10 mouse cellular contexts compared by ENCODE assay signal in the genomic region with DNA sequence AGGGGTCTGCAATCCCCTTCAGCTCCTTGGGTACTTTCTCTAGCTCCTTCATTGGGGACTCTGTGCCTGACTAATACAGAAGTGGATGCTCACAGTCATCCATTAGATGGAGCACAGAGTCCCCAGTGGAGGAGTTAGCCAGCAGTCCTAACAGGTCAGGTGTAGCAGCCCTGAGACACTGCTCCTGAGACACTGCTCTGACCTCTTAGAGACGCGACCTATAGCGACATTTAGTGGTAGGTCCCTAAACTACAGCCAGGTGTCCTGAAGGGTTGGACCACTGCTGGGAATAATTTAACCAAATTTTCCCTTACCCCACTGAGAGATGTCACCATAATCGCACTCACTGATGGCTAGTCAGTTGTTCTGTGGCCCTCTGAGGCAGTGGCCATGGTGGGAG.
DNase-seq lines count a peak whose midpoint lies in the region; ATAC-seq lines count a peak whose summit lies in the region.
"Had no signal": no experiment of that assay in that cellular context is flagged by ENCODE, and none has a peak within 500 bp of the region (broad histone marks: within the 10 kb centered on the region; RNA-seq: fewer than 3 reads in every experiment).

No protein-coding gene starts in this region.

- no peak overlapping the region for H3K27ac ChIP-seq in heart, embryonic 12.5 days (ENCODE audit: poor library complexity, severe bottlenecking)
- H3K27ac ChIP-seq in midbrain, embryonic 14.5 days (replicated peaks; ENCODE audit: low read depth, low read length), result no peak overlapping the region
- H3K27ac ChIP-seq: liver, embryonic 15.5 days had no signal

- no peak overlapping the region for H3K4me3 ChIP-seq in heart, embryonic 12.5 days
- no peak overlapping the region for H3K4me3 ChIP-seq in midbrain, embryonic 14.5 days (replicated peaks; ENCODE audit: low read depth, low read length)
- H3K4me3 ChIP-seq: liver, embryonic 15.5 days had no signal

- DNase-seq in heart, adult 11 months, result peak; percentile 93
- DNase-seq in adrenal gland, adult 2 months, result peak; percentile 61
- DNase-seq in embryo, embryonic 11.5 days (ENCODE audit: low read depth, low spot score), result peak; percentile 46
- peak; percentile 73 to 82 for DNase-seq in heart, postnatal 10 days
- peak; percentile 57 to 79 for DNase-seq in kidney, postnatal 36 days
- peak; percentile 78 for DNase-seq in midbrain, embryonic 14.5 days
- peak; percentile 65 for DNase-seq in testis, postnatal 10 days (ENCODE audit: low spot score)

- H3K4me1 ChIP-seq in heart, embryonic 12.5 days (replicated peaks), result peaks cover 24% of the 10 kb centered on the region
- no peaks in the 10 kb centered on the region for H3K4me1 ChIP-seq in midbrain, embryonic 14.5 days (ENCODE audit: control insufficient read depth, insufficient read depth, low read length)
- H3K4me1 ChIP-seq: liver, embryonic 15.5 days had no signal

- no peak overlapping the region for H3K9ac ChIP-seq in heart, embryonic 12.5 days
- H3K9ac ChIP-seq in midbrain, embryonic 14.5 days (replicated peaks; ENCODE audit: low read length), result no peak overlapping the region
- H3K9ac ChIP-seq: liver, embryonic 15.5 days had no signal

- no peak; the same call in 1 of the 2 replicates for ATAC-seq in heart, embryonic 12.5 days (ENCODE audit: insufficient number of reproducible peaks, low FRiP score)
- no peak for ATAC-seq in midbrain, embryonic 14.5 days (ENCODE audit: low FRiP score, low TSS enrichment)

- intact Hi-C loops in heart, postnatal 10 days (cut with DNase I), result loop anchor here (1.0 to 10.0 kb wide), 6 partner anchors 101 to 376 kb away; no protein-coding TSS in a partner anchor

- no peaks in the 10 kb centered on the region for H3K27me3 ChIP-seq in heart, embryonic 12.5 days (replicated peaks)
- no peaks in the 10 kb centered on the region for H3K27me3 ChIP-seq in midbrain, embryonic 14.5 days (ENCODE audit: control insufficient read depth, insufficient read depth, low read length)
- H3K27me3 ChIP-seq: liver, embryonic 15.5 days had no signal

- H3K4me2 ChIP-seq in heart, embryonic 12.5 days, result no peak overlapping the region
- H3K4me2 ChIP-seq in midbrain, embryonic 14.5 days (ENCODE audit: low read length), result no peak overlapping the region
- H3K4me2 ChIP-seq: liver, embryonic 15.5 days had no signal

- H3K36me3 ChIP-seq in heart, embryonic 12.5 days, result no peaks in the 10 kb centered on the region
- no peaks in the 10 kb centered on the region for H3K36me3 ChIP-seq in midbrain, embryonic 14.5 days (ENCODE audit: control insufficient read depth, insufficient read depth, low read length)
- H3K36me3 ChIP-seq: G1E; liver, embryonic 15.5 days had no signal

- no peaks in the 10 kb centered on the region for H3K9me3 ChIP-seq in heart, embryonic 12.5 days (replicated peaks)
- no peaks in the 10 kb centered on the region for H3K9me3 ChIP-seq in midbrain, embryonic 14.5 days (ENCODE audit: control insufficient read depth, low read length)
- H3K9me3 ChIP-seq: liver, embryonic 15.5 days had no signal

- 7% methylated on average over 4 of the region's 4 CpGs for WGBS in heart, embryonic 12.5 days
- WGBS in midbrain, embryonic 14.5 days, result 5% methylated on average over 4 of the region's 4 CpGs
